Mouse (Mus musculus): ENCODE results near the gene Tor4a.

The Tor4a gene

GRCm38 (mm10) chr2:25196172-25196954, at the start of gene Tor4a:
Tor4a (minus strand) TSS chr2:25196886.
- DNase-seq (ENCODE audit: low spot score): peak; percentile 92

GRCm38 (mm10) chr2:25244144-25244543, 47.5 kb upstream of the Tor4a start:
- no peak for DNase-seq (ENCODE audit: low spot score)

- DNase-seq (ENCODE audit: low spot score): no peak
These were observed 46.7 kb upstream of the Tor4a start for GRCm38 (mm10) chr2:25243342-25243741.

- DNase-seq (ENCODE audit: low spot score): no peak
These were observed 45.4 kb upstream of the Tor4a start, which contains the start of the genes Rnf208 and Cysrt1 for GRCm38 (mm10) chr2:25242101-25242506. Rnf208 (plus strand) TSS chr2:25242255. Cysrt1 (minus strand) TSS chr2:25242452.

- no peak for DNase-seq (ENCODE audit: low spot score)
These were observed 44.7 kb upstream of the Tor4a start for GRCm38 (mm10) chr2:25241438-25241775.

GRCm38 (mm10) chr2:25240723-25241437, 44.2 kb upstream of the Tor4a start:
- DNase-seq (ENCODE audit: low spot score): peak; percentile 80

- DNase-seq (ENCODE audit: low spot score): no peak
These were observed 43.6 kb upstream of the Tor4a start for GRCm38 (mm10) chr2:25240310-25240709.

GRCm38 (mm10) chr2:25239766-25240165, 43.1 kb upstream of the Tor4a start:
- no peak for DNase-seq (ENCODE audit: low spot score)

GRCm38 (mm10) chr2:25238106-25238505, 41.4 kb upstream of the Tor4a start:
- DNase-seq (ENCODE audit: low spot score): no peak

- DNase-seq (ENCODE audit: low spot score): peak; percentile 79
These were observed 40.8 kb upstream of the Tor4a start for GRCm38 (mm10) chr2:25237522-25237921.

GRCm38 (mm10) chr2:25236614-25237013, 39.9 kb upstream of the Tor4a start, which contains the start of gene Rnf224:
Rnf224 (minus strand) TSS chr2:25236787.
- no peak for DNase-seq (ENCODE audit: low spot score)

GRCm38 (mm10) chr2:25234551-25235220, 38.0 kb upstream of the Tor4a start:
- no peak for DNase-seq (ENCODE audit: low spot score)

GRCm38 (mm10) chr2:25234050-25234449, 37.4 kb upstream of the Tor4a start, which contains the start of gene Slc34a3:
Slc34a3 (minus strand) TSS chr2:25234364.
- DNase-seq (ENCODE audit: low spot score): no peak

- DNase-seq (ENCODE audit: low spot score): no peak
These were observed 36.7 kb upstream of the Tor4a start for GRCm38 (mm10) chr2:25233421-25233820.

- DNase-seq (ENCODE audit: low spot score): no peak
These were observed 34.4 kb upstream of the Tor4a start for GRCm38 (mm10) chr2:25231038-25231437.

GRCm38 (mm10) chr2:25230581-25230980, 33.9 kb upstream of the Tor4a start:
- no peak for DNase-seq (ENCODE audit: low spot score)

GRCm38 (mm10) chr2:25229582-25229981, 32.9 kb upstream of the Tor4a start:
- no peak for DNase-seq (ENCODE audit: low spot score)

GRCm38 (mm10) chr2:25228995-25229530, 32.4 kb upstream of the Tor4a start:
- no peak for DNase-seq (ENCODE audit: low spot score)

- DNase-seq (ENCODE audit: low spot score): peak; percentile 95
These were observed 31.8 kb upstream of the Tor4a start for GRCm38 (mm10) chr2:25228431-25228889.

GRCm38 (mm10) chr2:25227406-25227805, 30.7 kb upstream of the Tor4a start:
- no peak for DNase-seq (ENCODE audit: low spot score)

- DNase-seq (ENCODE audit: low spot score): no peak
These were observed 30.2 kb upstream of the Tor4a start for GRCm38 (mm10) chr2:25226864-25227263.

GRCm38 (mm10) chr2:25225811-25226379, 29.2 kb upstream of the Tor4a start:
- DNase-seq (ENCODE audit: low spot score): no peak

Measured in lung, postnatal 25 days (tissue).